Mouse (Mus musculus) G1E (cell line): ENCODE measurements around the gene F2rl3.

Source experiments
- CTCF ChIP-seq: IDR thresholded peaks from 2 replicates; pipeline ENCODE4 v1.5.1; 2012; ENCODE audit warnings: low read depth, low read length, inconsistent platforms, mixed read lengths
- TAL1 ChIP-seq: conservative IDR thresholded peaks from 2 replicates; pipeline ENCODE4 v1.6.1; 2012; ENCODE audit warnings: low read depth, low read length, inconsistent platforms, mixed read lengths

DNA sequence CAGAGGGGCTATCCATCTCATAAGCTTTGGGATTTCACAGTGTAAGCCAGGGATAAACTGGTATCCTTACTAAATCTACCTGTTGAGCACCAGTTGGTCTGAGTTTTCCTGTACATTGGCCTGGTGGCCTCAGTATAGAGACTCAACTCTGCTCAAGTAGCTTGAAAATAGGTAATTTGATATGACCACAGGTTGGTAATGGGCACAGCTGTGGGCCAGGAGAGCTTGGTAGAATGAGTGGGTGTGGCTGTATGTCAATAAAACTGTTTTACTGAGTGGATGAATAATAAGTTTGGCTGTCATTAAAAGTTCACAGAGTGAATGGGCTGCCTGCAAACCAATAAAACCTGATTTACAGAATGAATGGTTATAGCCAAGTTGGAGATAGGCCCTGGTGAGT lies 24.8 kb upstream of the F2rl3 start:
- TF ChIP-seq CTCF, result no peak
- no peak for TF ChIP-seq TAL1
